Mouse (Mus musculus): ENCODE results near the gene H3f3a. TPM values are rescaled to one million over a fixed set of nuclear protein-coding genes. Genes with fewer than 3 reads are reported as not detected.

The H3f3a gene
- 4,178 and 4,302 TPM in 2 replicates for polyA plus RNA-seq (2015; fragmentation: Nextera tagmentation; extraction: Ambion mirVana)

GRCm38 (mm10) chr1:180813885-180814740 is at the start of gene H3f3a:
Gene H3f3a (minus strand): TSS chr1:180813943.
- H3K9me3 ChIP-seq = no peaks in the 10 kb centered on the region

GRCm38 (mm10) chr1:180860030-180860429 is 46.3 kb upstream of the H3f3a start:
- Histone ChIP-seq H3K36me3 (peaks cover 91% of the 10 kb centered on the region), H3K9ac (replicated peaks) (no peak overlapping the region), H3K27ac (no peak overlapping the region), H3K9me3 (no peaks in the 10 kb centered on the region), H3K4me3 (replicated peaks) (no peak overlapping the region), H3K4me1 (replicated peaks) (no peaks in the 10 kb centered on the region), H3K4me2 (replicated peaks) (no peak overlapping the region), H3K27me3 (no peaks in the 10 kb centered on the region)
- no peak for ATAC-seq
- WGBS = 90% methylated on average over 6 of the region's 6 CpGs

More at GRCm38 (mm10) chr1:180813885-180814740, at the start of gene H3f3a:
- 1% methylated on average over 63 of the region's 69 CpGs for WGBS
- Histone ChIP-seq H3K27me3 (no peaks in the 10 kb centered on the region), H3K27ac (peak within 1 kb of the TSS; percentile 100), H3K4me1 (replicated peaks) (peaks cover 40% of the 10 kb centered on the region), H3K4me3 (replicated peaks) (peak within 1 kb of the TSS; percentile 99), H3K9ac (replicated peaks) (peak within 1 kb of the TSS; percentile 100), H3K4me2 (replicated peaks) (peak within 1 kb of the TSS; percentile 70), H3K36me3 (peaks cover 15% of the 10 kb centered on the region)
- ATAC-seq = peak; percentile 79

- Histone ChIP-seq H3K4me1 (replicated peaks) (no peaks in the 10 kb centered on the region), H3K36me3 (peaks cover 82% of the 10 kb centered on the region)
Observed at GRCm38 (mm10) chr1:180858763-180859162, 45.0 kb upstream of the H3f3a start.

GRCm38 (mm10) chr1:180850316-180851270 is 36.9 kb upstream of the H3f3a start, which contains the start of gene Sde2:
Gene Sde2 (plus strand): TSS chr1:180851127.
- Histone ChIP-seq H3K36me3 (peaks cover 11% of the 10 kb centered on the region), H3K9ac (replicated peaks) (peak within 1 kb of the TSS; percentile 77), H3K27ac (peak within 1 kb of the TSS; percentile 98), H3K4me2 (replicated peaks) (peak within 1 kb of the TSS; percentile 67), H3K4me3 (replicated peaks) (peak within 1 kb of the TSS; percentile 62), H3K4me1 (replicated peaks) (peaks cover 47% of the 10 kb centered on the region), H3K27me3 (no peaks in the 10 kb centered on the region), H3K9me3 (no peaks in the 10 kb centered on the region)
- ATAC-seq = peak; percentile 97
- WGBS = under 1% methylated on average over 77 of the region's 77 CpGs

More at GRCm38 (mm10) chr1:180858763-180859162, 45.0 kb upstream of the H3f3a start:
- Histone ChIP-seq H3K27ac (no peak overlapping the region), H3K9ac (replicated peaks) (no peak overlapping the region), H3K27me3 (no peaks in the 10 kb centered on the region), H3K9me3 (no peaks in the 10 kb centered on the region), H3K4me3 (replicated peaks) (no peak overlapping the region), H3K4me2 (replicated peaks) (no peak overlapping the region)
- ATAC-seq = no peak

GRCm38 (mm10) chr1:180849701-180850301 is 36.1 kb upstream of the H3f3a start:
- Histone ChIP-seq H3K4me1 (replicated peaks) (peaks cover 47% of the 10 kb centered on the region), H3K27me3 (no peaks in the 10 kb centered on the region), H3K36me3 (0 out of 2 replicates have a peak, but pooled peaks cover 4% of the 10 kb centered on the region), H3K4me2 (replicated peaks) (peak overlapping the region; percentile 67), H3K9me3 (no peaks in the 10 kb centered on the region), H3K27ac (peak overlapping the region; percentile 98), H3K4me3 (replicated peaks) (peak overlapping the region; percentile 62), H3K9ac (replicated peaks) (peak overlapping the region; percentile 73)
- WGBS = 22% methylated on average over 11 of the region's 11 CpGs
- ATAC-seq = no peak

GRCm38 (mm10) chr1:180848511-180849241 is 34.9 kb upstream of the H3f3a start:
- peak overlapping the region; percentile 52 for H3K4me2 ChIP-seq (replicated peaks)
- WGBS = 10% methylated on average over 11 of the region's 11 CpGs
- H3K4me1 ChIP-seq (replicated peaks) = peaks cover 47% of the 10 kb centered on the region
- peak; percentile 31 for ATAC-seq
- H3K27me3 ChIP-seq = no peaks in the 10 kb centered on the region
- peak overlapping the region; percentile 57 for H3K9ac ChIP-seq (replicated peaks)
- 0 out of 2 replicates have a peak, but pooled peaks cover 4% of the 10 kb centered on the region for H3K36me3 ChIP-seq
- H3K9me3 ChIP-seq = no peaks in the 10 kb centered on the region
- peak overlapping the region; percentile 92 for H3K27ac ChIP-seq
- peak overlapping the region; percentile 26 for H3K4me3 ChIP-seq (replicated peaks)

GRCm38 (mm10) chr1:180848114-180848510 is 34.4 kb upstream of the H3f3a start:
- H3K36me3 ChIP-seq = 0 out of 2 replicates have a peak, but pooled peaks cover 4% of the 10 kb centered on the region
- H3K4me3 ChIP-seq (replicated peaks) = peak overlapping the region; percentile 26
- 1% methylated on average over 9 of the region's 9 CpGs for WGBS
- peak overlapping the region; percentile 52 for H3K4me2 ChIP-seq (replicated peaks)
- H3K9ac ChIP-seq (replicated peaks) = peak overlapping the region; percentile 57
- peaks cover 47% of the 10 kb centered on the region for H3K4me1 ChIP-seq (replicated peaks)
- no peaks in the 10 kb centered on the region for H3K9me3 ChIP-seq
- no peaks in the 10 kb centered on the region for H3K27me3 ChIP-seq
- H3K27ac ChIP-seq = peak overlapping the region; percentile 92
- peak; percentile 67 for ATAC-seq

- H3K4me3 ChIP-seq (replicated peaks) = no peak overlapping the region
- H3K27me3 ChIP-seq = no peaks in the 10 kb centered on the region
- whole genome bisulfite sequencing = 89% methylated on average over 8 of the region's 8 CpGs
- no peaks in the 10 kb centered on the region for H3K36me3 ChIP-seq
- H3K4me2 ChIP-seq (replicated peaks) = no peak overlapping the region
- ATAC-seq = no peak
- no peaks in the 10 kb centered on the region for H3K9me3 ChIP-seq
- no peaks in the 10 kb centered on the region for H3K4me1 ChIP-seq (replicated peaks)
- H3K27ac ChIP-seq = no peak overlapping the region
- no peak overlapping the region for H3K9ac ChIP-seq (replicated peaks)
Observed at GRCm38 (mm10) chr1:180841561-180842300, 28.0 kb upstream of the H3f3a start.

- Histone ChIP-seq H3K9me3 (no peaks in the 10 kb centered on the region), H3K4me3 (replicated peaks) (no peak overlapping the region), H3K4me2 (replicated peaks) (no peak overlapping the region), H3K27me3 (no peaks in the 10 kb centered on the region), H3K27ac (no peak overlapping the region), H3K36me3 (no peaks in the 10 kb centered on the region), H3K4me1 (replicated peaks) (no peaks in the 10 kb centered on the region), H3K9ac (replicated peaks) (no peak overlapping the region)
- 70% methylated on average over 8 of the region's 8 CpGs for WGBS
- no peak for ATAC-seq
Observed at GRCm38 (mm10) chr1:180839201-180839910, 25.6 kb upstream of the H3f3a start.

GRCm38 (mm10) chr1:180838014-180838413 is 24.3 kb upstream of the H3f3a start:
- no peaks in the 10 kb centered on the region for H3K9me3 ChIP-seq
- H3K27me3 ChIP-seq = no peaks in the 10 kb centered on the region
- H3K9ac ChIP-seq (replicated peaks) = no peak overlapping the region
- H3K4me2 ChIP-seq (replicated peaks) = no peak overlapping the region
- no peaks in the 10 kb centered on the region for H3K4me1 ChIP-seq (replicated peaks)
- 74% methylated on average over 6 of the region's 6 CpGs for WGBS
- no peak for ATAC-seq
- no peak overlapping the region for H3K4me3 ChIP-seq (replicated peaks)
- no peaks in the 10 kb centered on the region for H3K36me3 ChIP-seq
- no peak overlapping the region for H3K27ac ChIP-seq
